Mouse (Mus musculus) midbrain, embryonic 14.5 days (tissue): Measurements from ENCODE around the gene Man1c1. TPM values are rescaled to one million over a fixed set of nuclear protein-coding genes. Genes with fewer than 3 reads are reported as not detected.

ENCODE experiments used
- ATAC-seq: fragments of 200-750 bp; cut with Nextera tagmentation; 2 replicates; pipeline ENCODE4 v1.8.0; 2017; ENCODE audit warnings: moderate number of reproducible peaks, moderate library complexity; ENCODE audit not compliant: low FRiP score, low TSS enrichment
- DNase-seq: peaks from one replicate; pipeline ENCODE4 v3.0.0-alpha.2; 2015
- H3K27ac ChIP-seq: fragments of 300-500 bp; sonication (generic); replicated peaks from 2 replicates; pipeline ENCODE4 v1.5.1; 2014; ENCODE audit warnings: mild to moderate bottlenecking, low read depth, low read length, moderate library complexity
- H3K27me3 ChIP-seq: fragments of 300-500 bp; sonication (generic); 2 replicates; pipeline ENCODE4 v1.6.1; 2014; ENCODE audit warnings: low read length, control low read depth, mixed read lengths; ENCODE audit not compliant: control insufficient read depth, insufficient read depth
- H3K36me3 ChIP-seq: fragments of 300-500 bp; sonication (generic); 2 replicates; pipeline ENCODE4 v1.6.1; 2014; ENCODE audit warnings: low read length, control low read depth; ENCODE audit not compliant: control insufficient read depth, insufficient read depth
- H3K4me1 ChIP-seq: fragments of 300-500 bp; sonication (generic); 2 replicates; pipeline ENCODE4 v1.6.1; 2014; ENCODE audit warnings: mild to moderate bottlenecking, antibody characterized with exemption, low read length, control low read depth; ENCODE audit not compliant: control insufficient read depth, insufficient read depth
- H3K4me2 ChIP-seq: fragments of 300-500 bp; sonication (generic); 2 replicates; pipeline ENCODE4 v1.6.1; 2014; ENCODE audit warnings: mild to moderate bottlenecking, low read length, moderate library complexity
- H3K4me3 ChIP-seq: fragments of 300-500 bp; sonication (generic); replicated peaks from 2 replicates; pipeline ENCODE4 v1.5.1; 2014; ENCODE audit warnings: low read depth, low read length
- H3K9ac ChIP-seq: fragments of 300-500 bp; sonication (generic); replicated peaks from 2 replicates; pipeline ENCODE4 v1.6.1; 2014; ENCODE audit warnings: mild to moderate bottlenecking, low read length, moderate library complexity
- H3K9me3 ChIP-seq: fragments of 300-500 bp; sonication (generic); 2 replicates; pipeline ENCODE4 v1.6.1; 2016; ENCODE audit warnings: low read length, control low read depth, mixed read lengths; ENCODE audit not compliant: control insufficient read depth
- WGBS: fragments of 180-500 bp; shearing (Covaris S2); extraction: QIAGEN DNeasy Blood & Tissue Kit; methylation state at CpG from one replicate; pipeline ENCODE4 v1.1.7; 2014; 5-methylcytosine and 5-hydroxymethylcytosine counted together
- polyA plus RNA-seq: library from polyadenylated mRNA; unstranded; fragments of >200 nt; fragmentation: Nextera tagmentation; extraction: Ambion mirVana; gene quantifications from 2 replicates; pipeline ENCODE4 v1.2.1, GENCODE M21; 2014

Man1c1 gene
- polyA plus RNA-seq, 1 experiment from 2014 or later: 4.9 TPM

DNA sequence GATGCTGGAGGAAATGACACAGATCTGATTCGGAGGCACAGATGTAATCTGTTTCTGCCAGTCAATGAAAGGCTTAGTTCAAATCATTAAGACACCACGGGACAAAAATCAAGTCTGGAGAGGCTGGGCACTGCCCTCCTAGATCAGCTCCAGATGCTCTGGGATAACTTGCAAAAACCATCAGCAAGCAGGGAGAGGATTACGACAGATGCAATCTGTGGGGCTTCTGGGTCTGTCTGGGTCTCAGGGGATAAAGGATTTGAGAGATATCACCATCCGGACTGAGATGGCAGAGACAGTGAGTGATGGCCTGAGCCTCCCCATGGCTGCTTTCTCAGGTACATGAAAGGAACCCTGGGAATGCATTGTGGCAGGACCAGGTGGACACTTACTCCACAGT, 99.6 kb downstream of the Man1c1 start:
- ATAC-seq (no peak), DNase-seq (no peak)
- Histone ChIP-seq H3K27me3 (no peaks in the 10 kb centered on the region), H3K9ac (no peak overlapping the region), H3K4me3 (no peak overlapping the region), H3K9me3 (no peaks in the 10 kb centered on the region), H3K4me1 (peaks cover 16% of the 10 kb centered on the region), H3K4me2 (no peak overlapping the region), H3K36me3 (no peaks in the 10 kb centered on the region), H3K27ac (no peak overlapping the region)
- 47% methylated on average over 4 of the region's 4 CpGs for WGBS

DNA sequence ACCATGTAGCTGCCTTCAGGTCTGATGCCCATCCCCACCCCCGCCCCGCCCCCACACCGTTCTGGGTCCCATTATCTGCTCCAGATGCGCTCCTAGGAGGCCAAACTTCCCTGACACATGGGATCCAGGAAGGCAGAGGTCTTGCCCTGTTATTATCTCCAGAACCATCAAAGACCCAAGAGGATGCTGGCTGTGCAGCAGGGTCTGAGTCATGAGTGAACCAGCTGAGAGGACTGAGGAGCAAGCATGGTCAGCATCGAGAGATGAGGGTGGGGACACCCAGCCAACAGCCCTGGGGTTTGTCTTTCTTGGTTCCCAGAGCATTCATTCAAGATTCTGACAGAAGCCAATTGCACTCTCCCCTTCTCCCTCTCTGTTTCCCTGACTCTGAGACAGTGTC, 100.5 kb downstream of the Man1c1 start:
- H3K36me3 ChIP-seq: no peaks in the 10 kb centered on the region
- ATAC-seq: no peak
- H3K27me3 ChIP-seq: no peaks in the 10 kb centered on the region
- no peak overlapping the region for H3K4me3 ChIP-seq
- WGBS: 74% methylated on average over 5 of the region's 5 CpGs
- H3K4me1 ChIP-seq: peaks cover 16% of the 10 kb centered on the region
- no peaks in the 10 kb centered on the region for H3K9me3 ChIP-seq
- H3K27ac ChIP-seq: no peak overlapping the region
- no peak overlapping the region for H3K9ac ChIP-seq
- H3K4me2 ChIP-seq: no peak overlapping the region
- DNase-seq: no peak

DNA sequence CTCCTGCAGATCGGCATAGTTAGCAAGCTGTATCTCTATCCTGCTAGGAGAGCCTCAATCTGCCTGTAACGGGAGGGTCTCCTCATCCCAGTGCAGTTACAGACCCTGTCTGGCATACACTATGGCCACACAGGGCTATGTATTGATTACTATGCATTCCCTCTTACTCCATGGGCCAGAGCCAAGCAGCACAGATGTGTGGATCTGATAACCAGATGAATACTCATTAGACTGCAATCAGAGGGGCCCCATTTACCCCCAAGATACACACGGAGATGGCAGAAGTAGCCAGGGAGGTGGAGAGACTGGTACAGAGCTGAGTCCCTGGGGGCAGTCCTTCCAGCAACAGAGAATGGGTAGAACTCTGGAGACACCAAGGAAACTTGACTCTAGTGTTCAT, 101.5 kb downstream of the Man1c1 start:
- Histone ChIP-seq H3K9ac (no peak overlapping the region), H3K4me2 (no peak overlapping the region), H3K4me3 (no peak overlapping the region), H3K27ac (no peak overlapping the region), H3K27me3 (no peaks in the 10 kb centered on the region), H3K36me3 (no peaks in the 10 kb centered on the region), H3K4me1 (peaks cover 16% of the 10 kb centered on the region), H3K9me3 (no peaks in the 10 kb centered on the region)
- ATAC-seq: no peak
- 71% methylated on average over 3 of the region's 3 CpGs for WGBS
- DNase-seq: no peak

DNA sequence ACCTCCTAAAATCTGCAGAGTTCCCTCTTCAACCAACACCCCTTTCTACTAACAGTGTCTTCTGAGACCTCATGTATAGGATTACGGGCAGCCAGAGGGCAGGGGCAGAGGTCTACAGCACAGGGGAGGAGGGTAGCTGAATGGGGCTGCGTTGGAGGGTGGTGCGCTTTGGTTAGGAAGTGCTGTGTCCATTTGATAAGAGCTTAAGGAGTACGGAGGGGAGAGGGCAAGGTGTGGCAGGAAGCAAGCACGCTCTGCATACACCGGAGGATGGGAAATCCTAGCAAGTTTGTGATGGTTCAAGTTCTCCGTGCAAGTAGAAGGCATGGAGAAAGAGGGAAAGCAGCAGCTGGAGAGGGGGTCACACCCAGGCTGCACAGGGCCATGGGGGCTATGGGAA, 102.1 kb downstream of the Man1c1 start:
- WGBS: 74% methylated on average over 7 of the region's 7 CpGs
- Histone ChIP-seq H3K4me2 (no peak overlapping the region), H3K4me1 (peaks cover 16% of the 10 kb centered on the region), H3K9me3 (no peaks in the 10 kb centered on the region), H3K27ac (no peak overlapping the region), H3K27me3 (no peaks in the 10 kb centered on the region), H3K36me3 (no peaks in the 10 kb centered on the region), H3K4me3 (no peak overlapping the region), H3K9ac (no peak overlapping the region)
- DNase-seq: no peak
- no peak for ATAC-seq

DNA sequence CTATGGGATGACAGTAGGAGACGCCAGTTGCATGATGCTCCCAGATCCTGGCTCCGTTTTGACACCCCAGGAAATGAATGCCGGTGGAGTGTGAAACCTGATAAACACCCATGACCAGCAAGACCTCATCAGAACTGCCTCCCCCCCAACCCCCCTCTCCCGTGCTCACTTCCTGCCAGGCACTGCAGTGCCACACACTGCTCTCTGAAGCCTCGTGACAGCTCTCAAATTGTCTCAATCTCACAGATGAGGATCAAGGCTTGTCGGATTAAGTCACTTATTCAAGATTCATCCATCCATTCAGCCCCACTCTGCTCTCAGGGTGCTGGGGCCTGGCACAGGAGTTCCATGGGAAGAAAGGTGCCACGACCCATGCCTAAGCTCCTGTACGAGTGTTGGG, 102.7 kb downstream of the Man1c1 start:
- H3K4me3 ChIP-seq: no peak overlapping the region
- H3K9me3 ChIP-seq: no peaks in the 10 kb centered on the region
- no peaks in the 10 kb centered on the region for H3K36me3 ChIP-seq
- peaks cover 16% of the 10 kb centered on the region for H3K4me1 ChIP-seq
- WGBS: 23% methylated on average over 8 of the region's 8 CpGs
- ATAC-seq: no peak
- no peak overlapping the region for H3K27ac ChIP-seq
- H3K27me3 ChIP-seq: no peaks in the 10 kb centered on the region
- H3K9ac ChIP-seq: no peak overlapping the region
- H3K4me2 ChIP-seq: no peak overlapping the region
- no peak for DNase-seq

DNA sequence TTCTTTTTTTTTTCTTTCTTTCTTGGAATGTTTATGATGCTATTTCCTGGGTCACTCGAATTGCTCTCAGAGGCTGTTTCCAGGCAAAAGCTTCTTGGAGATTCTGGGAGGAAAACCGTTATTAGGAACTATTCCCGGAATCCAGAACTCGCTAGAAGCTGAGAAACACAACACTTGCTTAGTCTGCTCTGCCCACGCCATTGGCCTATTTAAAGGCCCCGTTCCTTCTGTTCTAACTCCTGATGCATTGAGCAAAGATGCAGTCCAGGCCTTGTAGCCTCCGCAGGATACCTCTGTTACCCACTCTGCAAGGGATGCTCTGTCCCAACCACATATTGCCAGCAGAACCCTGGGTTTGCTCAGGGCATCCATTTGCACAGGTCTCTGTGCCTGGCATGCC, 103.3 kb downstream of the Man1c1 start:
- Histone ChIP-seq H3K27me3 (no peaks in the 10 kb centered on the region), H3K4me2 (no peak overlapping the region), H3K9ac (no peak overlapping the region), H3K4me3 (no peak overlapping the region), H3K36me3 (no peaks in the 10 kb centered on the region), H3K27ac (no peak overlapping the region), H3K4me1 (peaks cover 11% of the 10 kb centered on the region), H3K9me3 (no peaks in the 10 kb centered on the region)
- 85% methylated on average over 7 of the region's 7 CpGs for WGBS
- ATAC-seq (no peak), DNase-seq (no peak)

DNA sequence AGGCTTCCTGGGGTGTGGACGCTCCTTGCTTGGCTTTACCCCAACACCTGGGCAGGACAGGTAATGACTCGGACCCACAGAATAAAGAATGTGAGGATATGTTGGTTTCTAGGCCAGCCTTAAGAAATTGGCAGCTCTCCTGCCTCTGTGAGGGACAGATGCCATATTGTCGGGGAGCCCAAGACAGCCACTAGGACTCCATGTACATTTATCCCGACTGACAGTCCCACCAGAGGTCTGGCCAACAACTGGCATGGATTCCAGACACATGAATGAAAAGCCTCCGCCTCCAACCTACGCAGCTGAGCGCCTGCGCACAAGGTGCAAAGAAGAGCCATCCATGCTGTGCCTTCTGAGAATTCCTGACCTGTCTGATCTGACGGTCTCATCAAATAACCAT, 104.0 kb downstream of the Man1c1 start:
- H3K9ac ChIP-seq: no peak overlapping the region
- no peak for DNase-seq
- H3K27ac ChIP-seq: no peak overlapping the region
- peaks cover 11% of the 10 kb centered on the region for H3K4me1 ChIP-seq
- H3K4me3 ChIP-seq: no peak overlapping the region
- no peaks in the 10 kb centered on the region for H3K36me3 ChIP-seq
- H3K9me3 ChIP-seq: no peaks in the 10 kb centered on the region
- no peak for ATAC-seq
- no peak overlapping the region for H3K4me2 ChIP-seq
- H3K27me3 ChIP-seq: no peaks in the 10 kb centered on the region
- WGBS: 83% methylated on average over 9 of the region's 9 CpGs

DNA sequence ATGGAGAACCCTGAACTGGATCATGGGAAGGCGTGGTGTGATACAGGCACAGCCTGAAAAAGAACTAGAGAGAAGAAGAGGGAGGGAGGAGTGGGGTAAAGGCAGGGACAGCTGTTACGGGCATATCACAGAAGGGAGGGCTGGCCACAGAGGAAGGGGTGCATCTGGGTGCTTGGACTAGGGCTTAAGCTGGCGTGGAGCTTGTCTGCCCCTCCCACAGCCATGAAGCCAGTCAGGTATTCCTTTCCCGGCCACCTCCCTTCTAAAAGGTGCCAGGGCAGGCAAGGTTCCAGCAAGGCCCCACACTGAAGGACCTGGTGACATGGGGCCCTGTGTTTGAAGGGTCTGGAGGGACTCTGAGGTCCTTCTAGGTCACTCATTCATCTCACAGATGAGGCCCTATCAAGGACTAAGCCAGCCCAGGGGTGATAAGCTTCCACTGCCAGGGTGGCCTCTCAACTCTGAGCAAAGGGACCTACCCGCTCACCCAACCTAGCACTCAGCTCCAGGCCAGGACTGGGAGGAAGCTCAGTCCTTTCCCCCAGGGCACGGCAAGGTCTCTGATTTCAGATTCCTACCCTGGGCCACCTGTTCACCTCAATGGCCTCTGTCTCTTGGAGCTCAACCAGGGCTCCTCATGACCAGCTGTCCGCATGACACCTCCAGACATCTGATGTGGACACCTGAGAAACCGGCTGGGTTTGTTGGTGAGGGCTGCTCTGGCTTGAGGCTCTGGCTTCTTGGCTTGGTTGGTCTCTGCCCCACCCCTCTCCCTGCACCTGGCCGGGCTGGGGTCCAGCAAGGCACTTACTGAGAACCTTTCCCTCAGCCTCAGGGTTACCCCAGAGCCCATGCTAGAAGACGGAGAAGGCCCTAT, 107.0 kb downstream of the Man1c1 start:
- Histone ChIP-seq H3K9me3 (no peaks in the 10 kb centered on the region), H3K27me3 (no peaks in the 10 kb centered on the region), H3K9ac (no peak overlapping the region), H3K4me2 (no peak overlapping the region), H3K27ac (no peak overlapping the region), H3K4me3 (no peak overlapping the region), H3K36me3 (no peaks in the 10 kb centered on the region), H3K4me1 (peaks cover 13% of the 10 kb centered on the region; the same call in 1 of the 2 replicates)
- 88% methylated on average over 10 of the region's 10 CpGs for WGBS
- ATAC-seq: no peak
- no peak for DNase-seq

DNA sequence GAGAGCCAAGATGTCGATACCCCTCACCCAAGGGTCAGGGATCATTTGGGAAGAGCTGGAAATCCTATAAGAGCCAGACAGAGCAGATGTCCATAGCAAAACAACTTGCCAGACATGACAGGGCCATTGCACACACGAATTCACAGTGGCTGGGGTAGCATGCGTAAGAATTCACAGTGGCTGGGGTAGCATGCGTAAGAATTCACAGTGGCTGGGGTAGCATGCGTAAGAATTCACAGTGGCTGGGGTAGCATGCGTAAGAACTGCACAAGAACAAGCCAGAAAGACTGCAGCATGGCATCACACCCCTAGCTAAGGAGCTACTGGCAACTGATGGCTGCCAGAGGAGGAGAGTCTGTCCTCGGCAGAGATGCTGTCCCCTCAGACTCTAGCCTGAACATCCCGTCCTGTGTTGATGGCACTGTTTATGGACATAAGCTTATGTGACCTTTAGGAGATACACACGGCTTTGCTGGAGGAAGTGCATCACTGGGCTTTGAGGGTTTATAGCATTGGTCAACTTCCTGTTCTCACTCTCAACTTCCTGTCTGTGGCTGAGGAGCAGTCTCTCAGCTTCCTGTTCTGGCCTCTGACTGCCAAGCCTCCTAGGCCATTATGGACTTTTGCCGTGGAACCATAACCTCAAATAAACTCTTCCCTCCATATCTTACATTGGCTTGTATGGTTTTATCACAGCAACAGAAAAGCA, 109.2 kb downstream of the Man1c1 start:
- DNase-seq (no peak), ATAC-seq (no peak)
- WGBS: 92% methylated on average over 10 of the region's 10 CpGs

More for the DNA sequence above, 109.2 kb downstream of the Man1c1 start:
- Histone ChIP-seq H3K4me3 (no peak overlapping the region), H3K27me3 (no peaks in the 10 kb centered on the region), H3K4me1 (peaks cover 14% of the 10 kb centered on the region), H3K4me2 (no peak overlapping the region), H3K9ac (no peak overlapping the region), H3K36me3 (no peaks in the 10 kb centered on the region), H3K27ac (no peak overlapping the region), H3K9me3 (no peaks in the 10 kb centered on the region)
